Mouse (Mus musculus) liver, adult 2 months (tissue): ENCODE measurements at regions not wholly inside any gene's neighbourhood (a gene's known extent, or its start where the extent isn't known, plus 50 kb on each side); places are given as distances from the start of the nearest gene placed in this dataset.

Experiments
- CTCF ChIP-seq: fragments of 200-500 bp; IDR thresholded peaks from 2 replicates; pipeline ENCODE4 v1.5.1; 2011; ENCODE audit warnings: low read depth, low read length, control low read depth
- POLR2A ChIP-seq: fragments of 200-500 bp; IDR thresholded peaks from 2 replicates; pipeline ENCODE4 v1.6.1; 2011; ENCODE audit warnings: low read length, control low read depth; ENCODE audit not compliant: insufficient read depth; ENCODE audit errors: extremely low read depth

DNA sequence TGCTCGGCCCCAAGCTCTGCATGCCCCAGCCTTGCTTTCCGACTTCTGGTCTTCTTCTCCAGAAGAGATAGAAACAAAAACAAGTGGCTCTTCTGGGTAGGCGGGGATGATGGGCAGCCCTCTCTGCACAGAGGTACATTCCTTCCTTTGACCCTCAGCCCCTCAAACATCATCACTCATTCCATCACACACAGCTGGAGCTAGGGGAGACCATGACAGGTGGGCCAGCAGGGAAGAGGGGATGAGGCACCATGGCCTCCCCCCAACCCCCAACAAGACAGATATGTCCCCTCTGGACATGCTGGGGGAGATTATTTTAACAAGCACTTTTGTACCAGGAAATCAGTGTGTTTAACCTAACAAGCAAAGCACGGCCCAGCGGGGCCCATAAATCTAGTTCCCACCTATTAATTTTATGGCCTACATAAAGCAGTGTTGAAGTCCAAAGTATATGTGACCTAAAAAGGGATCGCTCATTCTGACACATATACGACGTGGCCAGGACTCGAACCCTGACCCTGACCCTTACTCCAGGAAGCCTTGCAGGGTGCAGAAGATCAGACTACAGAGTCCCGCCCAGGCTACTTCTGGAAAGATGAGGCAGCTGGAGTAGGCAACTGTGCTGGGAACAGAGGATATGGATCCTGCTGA, 183.7 kb downstream of the Cyp26b1 start:
- no peak for TF ChIP-seq POLR2A
- TF ChIP-seq CTCF, result no peak
